Mouse (Mus musculus): ENCODE data around the gene Dock8. TPM values are rescaled to one million over a fixed set of nuclear protein-coding genes. Genes with fewer than 3 reads are reported as not detected.

The Dock8 gene
- total and polyA plus RNA-seq, 3 experiments: 9.8 to 37.5 (median 22.4) TPM

DNA sequence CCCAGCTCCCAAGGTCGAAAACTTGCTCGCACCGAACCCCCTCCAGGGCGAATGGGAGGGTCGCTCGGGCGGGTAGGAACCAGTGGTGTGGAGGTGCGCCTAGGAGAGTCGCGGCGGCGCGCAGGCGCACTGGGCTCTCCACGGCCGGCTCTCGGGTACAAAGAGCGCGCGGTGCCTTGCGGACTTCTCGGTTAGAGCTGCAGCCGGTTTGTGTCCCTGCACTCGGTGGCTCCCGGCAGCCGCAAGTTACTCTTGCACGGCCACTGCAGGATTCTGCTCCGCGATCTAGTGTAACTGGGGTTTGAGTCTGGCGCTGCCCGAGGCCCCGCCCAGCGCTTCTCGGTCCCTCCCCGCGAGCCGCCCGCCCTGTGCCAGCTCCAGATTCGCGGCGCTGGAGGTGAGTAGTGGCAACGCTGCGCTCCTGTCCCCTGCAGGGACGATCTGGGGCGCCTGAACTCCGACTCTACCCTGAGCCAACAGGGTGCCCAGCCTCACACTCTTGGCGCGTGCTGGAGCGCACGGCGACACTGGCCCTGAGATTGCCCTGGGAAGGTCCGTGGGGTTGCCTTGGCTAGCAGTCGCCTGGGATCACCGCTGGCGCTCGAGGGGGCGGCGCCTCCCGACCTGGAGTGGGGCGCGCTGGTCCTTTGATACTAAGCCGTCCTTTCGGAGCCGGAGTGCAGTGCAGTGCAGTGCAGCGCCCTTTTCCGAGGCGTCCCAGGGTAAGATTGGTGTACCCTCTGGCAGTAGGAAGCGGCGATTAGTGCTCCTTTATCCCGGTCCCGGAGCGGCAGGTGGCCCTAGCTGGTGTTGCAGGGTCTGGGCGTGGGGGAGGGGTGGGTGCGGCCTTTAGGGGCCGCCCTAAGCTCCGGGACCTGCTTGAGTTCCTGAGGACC lies 237.5 kb downstream of the Dock8 start, which contains the start of gene Kank1:
Gene Kank1 (plus strand): TSS at position 380 of the 896 bp plus-strand sequence.
- dilution Hi-C loops (cut with MboI; ENCODE audit: extremely low pct_ligation_motif_present, extremely low pct_unique_long_range_greater_than_20kb, low sequenced_read_pairs): no loop called here
- no peak within 1 kb of the TSS for H3K4me3 ChIP-seq (replicated peaks in 1 of 3; ENCODE audit: low read depth in 2 of 3, low read length in 2 of 3, poor library complexity in 1 of 3)
- H3K9ac ChIP-seq (ENCODE audit: insufficient read depth, low read depth): no peak within 1 kb of the TSS

DNA sequence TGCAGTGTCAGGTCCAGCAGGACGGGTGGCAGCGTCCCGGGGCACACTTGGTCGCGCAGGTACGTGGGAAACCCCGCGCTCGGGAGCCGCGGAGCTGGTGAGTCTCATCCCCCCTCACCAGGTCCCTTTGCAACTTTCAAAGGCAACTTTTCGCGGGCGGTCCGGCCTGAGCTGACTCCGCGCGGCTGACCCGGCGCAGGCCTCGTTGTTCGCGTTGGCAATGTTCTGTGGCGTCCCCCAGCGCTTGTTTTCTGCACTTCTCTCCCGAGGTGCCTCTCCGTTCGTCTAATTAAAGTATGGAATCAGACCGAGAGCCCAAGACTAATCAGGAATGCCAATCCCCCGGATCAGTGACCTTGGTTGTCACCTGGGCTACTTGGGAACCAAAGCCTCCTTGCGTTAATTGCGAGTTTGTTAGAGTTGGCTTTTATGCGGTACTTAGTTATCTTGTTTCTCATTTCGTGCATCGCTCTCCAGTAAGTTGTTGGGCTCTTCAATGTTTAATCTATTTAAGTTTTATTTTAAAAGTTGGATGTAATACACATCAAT lies 238.2 kb downstream of the Dock8 start:
- TF ChIP-seq SIN3A (IDR thresholded peaks at IDR 0.05; ENCODE audit: low read length) (no peak), ELF1 (IDR thresholded peaks at IDR 0.05; ENCODE audit: low read depth, low read length) (no peak), HCFC1 (IDR thresholded peaks at IDR 0.05; ENCODE audit: low read depth, low read length) (no peak), ZMIZ1 (IDR thresholded peaks at IDR 0.05; ENCODE audit: low read depth, low read length) (no peak), NRF1 (IDR thresholded peaks at IDR 0.05; ENCODE audit: low read depth, low read length) (no peak), KAT2A (IDR thresholded peaks at IDR 0.05; ENCODE audit: insufficient replicate concordance, low read length) (no peak), RAD21 (IDR thresholded peaks at IDR 0.05; ENCODE audit: low read depth, low read length) (no peak), MAZ (IDR thresholded peaks at IDR 0.05; ENCODE audit: low read depth, low read length) (no peak), CHD2 (IDR thresholded peaks at IDR 0.05; ENCODE audit: low read length) (no peak)
- H3K36me3 ChIP-seq (replicated peaks in 1 of 2; ENCODE audit: control insufficient read depth in 1 of 2, insufficient read depth in 1 of 2, low read length in 1 of 2): no peaks in the 10 kb centered on the region
- no peak for DNase-seq (ENCODE audit: extremely low read depth)
- H3K9ac ChIP-seq (ENCODE audit: insufficient read depth, low read depth): no peak overlapping the region
- no peaks in the 10 kb centered on the region for H3K4me1 ChIP-seq (ENCODE audit: control insufficient read depth in 1 of 2, insufficient read depth in 2 of 2)
- H3K4me2 ChIP-seq (ENCODE audit: insufficient read depth, low read depth, poor library complexity, severe bottlenecking): no peak overlapping the region
- in situ Hi-C loops (cut with MboI; ENCODE audit: low pct_ligation_motif_present, low pct_unique_long_range_greater_than_20kb, low sequenced_read_pairs) (no loop called here), dilution Hi-C loops (cut with MboI; ENCODE audit: extremely low pct_ligation_motif_present, extremely low pct_unique_long_range_greater_than_20kb, low sequenced_read_pairs) (no loop called here)
- no peak overlapping the region for H3K4me3 ChIP-seq (replicated peaks in 1 of 3; ENCODE audit: low read depth in 2 of 3, low read length in 2 of 3, poor library complexity in 1 of 3)
- H3K27ac ChIP-seq (ENCODE audit: insufficient read depth, low read depth): no peak overlapping the region
- H3K79me2 ChIP-seq (replicated peaks; ENCODE audit: control insufficient read depth, extremely low read depth, insufficient read depth, poor library complexity, severe bottlenecking): no peaks in the 10 kb centered on the region
- H3K9me3 ChIP-seq (replicated peaks; ENCODE audit: low read length): no peaks in the 10 kb centered on the region
- no peaks in the 10 kb centered on the region for H3K27me3 ChIP-seq (replicated peaks)

More for the DNA sequence above, 237.5 kb downstream of the Dock8 start, which contains the start of gene Kank1:
- in situ Hi-C loops (cut with MboI; ENCODE audit: low pct_ligation_motif_present, low pct_unique_long_range_greater_than_20kb, low sequenced_read_pairs): no loop called here
- H3K4me2 ChIP-seq (ENCODE audit: insufficient read depth, low read depth, poor library complexity, severe bottlenecking): no peak within 1 kb of the TSS
- H3K4me1 ChIP-seq (ENCODE audit: control insufficient read depth in 1 of 2, insufficient read depth in 2 of 2): peaks cover 0 to 4% of the 10 kb centered on the region in 2 experiments; a peak in 1 of 4 replicates
- no peaks in the 10 kb centered on the region for H3K36me3 ChIP-seq (replicated peaks in 1 of 2; ENCODE audit: control insufficient read depth in 1 of 2, insufficient read depth in 1 of 2, low read length in 1 of 2)
- TF ChIP-seq TBP (conservative IDR thresholded peaks at IDR 0.05; ENCODE audit: low read depth, low read length) (no peak), UBTF (IDR thresholded peaks at IDR 0.05; ENCODE audit: low read depth, low read length) (no peak), MAFK (IDR thresholded peaks at IDR 0.05; ENCODE audit: insufficient replicate concordance, low read length) (no peak), CHD2 (IDR thresholded peaks at IDR 0.05; ENCODE audit: low read length) (no peak), E2F4 (IDR thresholded peaks at IDR 0.05; ENCODE audit: insufficient replicate concordance, low read depth, low read length) (no peak), RAD21 (IDR thresholded peaks at IDR 0.05; ENCODE audit: low read depth, low read length) (no peak), CTCF (conservative IDR thresholded peaks at IDR 0.05 in 1 of 2, IDR thresholded peaks at IDR 0.05 in 1 of 2; ENCODE audit: low read depth in 2 of 2, low read length in 2 of 2) (no peak), MAZ (IDR thresholded peaks at IDR 0.05; ENCODE audit: low read depth, low read length) (no peak), ZKSCAN1 (IDR thresholded peaks at IDR 0.05; ENCODE audit: borderline replicate concordance, low read depth, low read length) (no peak), JUND (conservative IDR thresholded peaks at IDR 0.05; ENCODE audit: low read depth, low read length) (no peak), GABPA (IDR thresholded peaks at IDR 0.05; ENCODE audit: insufficient replicate concordance, low read depth, low read length) (no peak), ZNF384 (IDR thresholded peaks at IDR 0.05; ENCODE audit: low read depth, low read length) (no peak), RCOR1 (conservative IDR thresholded peaks at IDR 0.05; ENCODE audit: low read depth, low read length) (no peak), EP300 (IDR thresholded peaks at IDR 0.05; ENCODE audit: low read length) (no peak), TCF12 (IDR thresholded peaks at IDR 0.05; ENCODE audit: low read depth, low read length) (no peak), PAX5 (IDR thresholded peaks at IDR 0.05; ENCODE audit: low read length) (no peak), POLR2AphosphoS2 (IDR thresholded peaks at IDR 0.05; ENCODE audit: low read depth, low read length) (no peak), NELFE (IDR thresholded peaks at IDR 0.05; ENCODE audit: low read depth, low read length) (no peak), ELF1 (IDR thresholded peaks at IDR 0.05; ENCODE audit: low read depth, low read length) (no peak), JUN (IDR thresholded peaks at IDR 0.05; ENCODE audit: insufficient read depth, low read depth, low read length) (no peak)
- no peaks in the 10 kb centered on the region for H3K79me2 ChIP-seq (replicated peaks; ENCODE audit: control insufficient read depth, extremely low read depth, insufficient read depth, poor library complexity, severe bottlenecking)
- no peak within 1 kb of the TSS for H3K27ac ChIP-seq (ENCODE audit: insufficient read depth, low read depth)
- no peak for DNase-seq (ENCODE audit: extremely low read depth)
- no peaks in the 10 kb centered on the region for H3K9me3 ChIP-seq (replicated peaks; ENCODE audit: low read length)
- no peaks in the 10 kb centered on the region for H3K27me3 ChIP-seq (replicated peaks)
